Mouse (Mus musculus): ENCODE data around the gene Rnf144b.

Rnf144b gene

GRCm38 (mm10) chr13:47264382-47264781 lies 141.9 kb downstream of the Rnf144b start:
- peak; percentile 68 to 69 for DNase-seq (ENCODE audit: low spot score in 2 of 2)

- DNase-seq (ENCODE audit: low spot score in 2 of 2) = no peak
Measured at GRCm38 (mm10) chr13:47266411-47266810, 144.0 kb downstream of the Rnf144b start.

GRCm38 (mm10) chr13:47268227-47268626 lies 145.8 kb downstream of the Rnf144b start:
- DNase-seq (ENCODE audit: low spot score in 2 of 2) = no peak

GRCm38 (mm10) chr13:47272928-47273327 lies 150.5 kb downstream of the Rnf144b start:
- DNase-seq (ENCODE audit: low spot score in 2 of 2) = no peak

GRCm38 (mm10) chr13:47273487-47273886 lies 151.0 kb downstream of the Rnf144b start:
- DNase-seq (ENCODE audit: low spot score in 2 of 2) = no peak

DNA sequence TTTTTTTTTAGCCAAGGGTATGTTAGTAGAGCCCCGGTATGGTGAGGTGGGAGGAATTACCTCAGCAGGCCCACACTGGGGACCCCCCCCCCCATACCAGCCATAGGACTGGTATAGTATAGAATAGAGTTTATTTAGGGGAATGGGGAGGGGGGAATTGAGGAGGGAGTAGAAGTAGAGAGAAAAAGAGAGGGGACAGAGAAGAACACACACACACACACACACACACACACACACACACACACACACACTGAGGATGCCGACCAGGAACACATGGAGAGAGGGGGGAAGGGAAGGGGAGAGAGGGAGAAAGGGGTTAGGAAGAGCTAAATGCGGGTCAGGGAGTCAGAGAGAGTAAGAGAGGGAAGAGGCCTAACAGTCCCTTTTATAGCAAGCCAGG lies 151.7 kb downstream of the Rnf144b start:
- no peak for DNase-seq (ENCODE audit: low spot score in 2 of 2)

DNA sequence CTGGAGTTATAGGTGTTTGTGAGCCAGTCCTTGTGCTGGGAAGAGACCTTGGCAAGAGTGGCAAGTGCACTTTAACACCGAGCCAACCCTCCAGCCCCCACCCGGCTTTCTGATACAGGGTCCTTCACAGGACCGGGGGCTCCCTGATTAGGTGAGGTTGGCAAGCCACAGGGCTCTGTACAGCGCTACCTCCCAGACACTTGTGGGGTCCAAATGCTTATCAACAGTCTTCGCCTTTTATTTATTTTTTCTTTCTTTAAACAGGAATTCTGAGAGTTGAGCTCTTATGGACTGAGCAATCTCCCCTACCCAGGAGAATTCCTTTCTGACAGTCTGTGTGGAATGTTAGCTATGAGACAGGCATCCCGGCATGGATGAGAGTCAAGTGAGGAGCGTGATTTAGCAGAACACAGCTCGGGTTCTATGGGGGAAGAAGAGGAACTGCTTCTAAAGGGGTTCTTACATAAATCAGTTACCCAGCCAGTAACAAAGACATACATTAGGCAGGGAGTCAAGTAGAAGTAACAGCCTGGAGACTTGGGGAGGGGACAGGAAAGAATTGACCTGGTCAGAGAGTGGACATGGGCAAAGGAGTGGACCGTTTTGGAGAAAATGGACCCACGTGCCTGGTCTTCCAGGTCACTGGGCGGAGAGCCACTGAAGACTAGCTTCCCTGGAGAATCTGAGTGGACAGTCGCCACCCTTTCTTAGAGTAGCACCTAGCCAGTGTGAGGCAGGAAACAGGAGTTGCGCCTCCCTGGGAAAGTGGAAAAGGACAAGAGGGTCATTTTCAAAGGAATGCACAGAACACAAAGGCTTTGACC lies 154.8 kb downstream of the Rnf144b start:
- no peak for DNase-seq (ENCODE audit: low spot score in 2 of 2)

- no peak for DNase-seq (ENCODE audit: low spot score in 2 of 2)
Measured at GRCm38 (mm10) chr13:47277824-47278290, 155.4 kb downstream of the Rnf144b start.

DNA sequence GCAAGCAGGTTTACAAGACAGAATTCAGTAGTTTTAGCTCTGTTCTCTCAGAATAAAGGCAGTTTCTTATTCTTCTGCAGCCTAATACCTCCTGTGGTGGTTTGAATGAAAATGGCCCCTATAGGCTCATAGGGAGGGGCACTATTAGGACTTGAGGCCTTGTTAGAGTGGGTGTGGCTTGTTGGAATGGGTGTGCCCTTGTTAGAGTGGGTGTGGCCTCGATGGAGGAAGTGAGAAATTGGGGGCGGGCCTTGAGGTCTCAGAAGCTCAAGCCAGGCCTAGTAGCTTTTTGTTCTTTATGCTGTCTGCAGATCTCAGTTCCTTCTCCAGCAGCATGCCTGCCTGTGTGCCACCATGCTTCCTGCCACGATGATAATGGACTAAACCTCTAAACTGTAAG lies 159.8 kb downstream of the Rnf144b start:
- no peak for DNase-seq (ENCODE audit: low spot score in 2 of 2)

DNA sequence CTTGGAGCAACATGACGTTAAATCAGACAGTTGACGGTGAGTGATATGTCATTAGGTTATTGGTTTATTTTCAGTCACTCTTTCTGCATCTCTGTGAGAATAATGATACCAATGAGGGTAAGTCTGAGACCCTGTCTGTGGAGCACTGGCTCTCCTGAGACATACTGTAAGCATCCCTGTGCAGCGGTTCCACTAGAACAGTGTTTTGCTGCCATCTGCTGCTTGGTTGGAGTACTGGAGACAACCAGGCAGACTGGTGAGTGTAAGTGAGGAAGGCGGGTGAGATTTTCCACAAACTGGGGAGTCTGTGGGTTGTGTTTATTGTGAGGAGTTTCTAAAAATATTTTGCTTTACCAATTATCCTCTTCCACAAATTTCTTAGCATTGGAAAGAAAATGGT lies 166.0 kb downstream of the Rnf144b start:
- peak; percentile 84 to 88 for DNase-seq (ENCODE audit: low spot score in 2 of 2)

- DNase-seq (ENCODE audit: low spot score in 2 of 2) = no peak
Measured at GRCm38 (mm10) chr13:47296465-47296864, 174.0 kb downstream of the Rnf144b start.
